Mouse (Mus musculus) spleen, adult 2 months (tissue): ENCODE data around the gene Svopl. TPM values are rescaled to one million over a fixed set of nuclear protein-coding genes. Genes with fewer than 3 reads are reported as not detected.

ENCODE experiments used
- DNase-seq, 2 experiments: peaks; one replicate each; pipeline versions ENCODE4 v3.0.0 to v3.0.0-alpha.2; 2012 to 2021; ENCODE audit warnings: low spot score in 2 of 2, low read depth in 1 of 2
- H3K27ac ChIP-seq: fragments of 200-500 bp; 2 replicates; pipeline ENCODE4 v1.5.1; 2012; ENCODE audit warnings: low read length, inconsistent platforms; ENCODE audit not compliant: insufficient read depth
- H3K27me3 ChIP-seq: fragments of 200-500 bp; 2 replicates; pipeline ENCODE4 v1.6.1; 2012; ENCODE audit warnings: mild to moderate bottlenecking, moderate library complexity, low read length, inconsistent platforms; ENCODE audit not compliant: control insufficient read depth, insufficient read depth
- H3K36me3 ChIP-seq: fragments of 200-500 bp; 2 replicates; pipeline ENCODE4 v1.6.1; 2012; ENCODE audit warnings: mild to moderate bottlenecking, low read length, inconsistent platforms; ENCODE audit not compliant: control insufficient read depth, insufficient read depth
- H3K4me1 ChIP-seq: fragments of 200-500 bp; 2 replicates; pipeline ENCODE4 v1.6.1; 2011; ENCODE audit warnings: inconsistent platforms; ENCODE audit not compliant: control insufficient read depth, insufficient read depth, insufficient read length
- H3K4me3 ChIP-seq: fragments of 200-500 bp; 2 replicates; pipeline ENCODE4 v1.5.1; 2011; ENCODE audit warnings: mild to moderate bottlenecking, inconsistent platforms; ENCODE audit not compliant: insufficient read depth, insufficient read length; ENCODE audit errors: extremely low read depth
- CTCF ChIP-seq: fragments of 200-500 bp; IDR thresholded peaks from 2 replicates; pipeline ENCODE4 v1.5.1; 2011; ENCODE audit warnings: mild to moderate bottlenecking, inconsistent platforms; ENCODE audit not compliant: insufficient read depth, insufficient read length, insufficient replicate concordance; ENCODE audit errors: extremely low read depth
- POLR2A ChIP-seq: fragments of 200-500 bp; IDR thresholded peaks from 2 replicates; pipeline ENCODE4 v1.6.1; 2011; ENCODE audit warnings: low read depth, low read length, inconsistent platforms
- WGBS: fragments of 180-500 bp; shearing (Covaris S2); methylation state at CpG from one replicate; pipeline ENCODE4 v1.1.7; 2018; 5-methylcytosine and 5-hydroxymethylcytosine counted together
- polyA plus RNA-seq: library from polyadenylated mRNA; depleted of rRNA; stranded (reverse); fragments of >200 nt; gene quantifications from 2 replicates; pipeline ENCODE4 v1.2.3, GENCODE M21; 2012

Gene Svopl
- polyA plus RNA-seq, 1 experiment = 0.06 TPM

- no peaks in the 10 kb centered on the region for H3K27me3 ChIP-seq
- no peaks in the 10 kb centered on the region for H3K36me3 ChIP-seq
- no peak overlapping the region for H3K4me3 ChIP-seq
- H3K4me1 ChIP-seq = no peaks in the 10 kb centered on the region
- no peak for TF ChIP-seq POLR2A
- peak; percentile 6; the same call in 1 of the 2 replicates for TF ChIP-seq CTCF
- WGBS = 72% methylated on average over 5 of the region's 5 CpGs
- H3K27ac ChIP-seq = no peak overlapping the region
- no peak for DNase-seq
Observed at GRCm38 (mm10) chr6:38058805-38059204, 12.0 kb upstream of the Svopl start.

GRCm38 (mm10) chr6:38055471-38056330 lies 8.9 kb upstream of the Svopl start:
- 73% methylated on average over 15 of the region's 15 CpGs for WGBS
- DNase-seq = no peak
- no peaks in the 10 kb centered on the region for H3K27me3 ChIP-seq
- TF ChIP-seq CTCF (no peak), POLR2A (no peak)
- H3K27ac ChIP-seq = no peak overlapping the region
- no peaks in the 10 kb centered on the region for H3K4me1 ChIP-seq
- no peaks in the 10 kb centered on the region for H3K36me3 ChIP-seq
- H3K4me3 ChIP-seq = no peak overlapping the region

- no peaks in the 10 kb centered on the region for H3K36me3 ChIP-seq
- no peak overlapping the region for H3K4me3 ChIP-seq
- peak in 1 of 2 experiments; percentile 16 for DNase-seq
- H3K27me3 ChIP-seq = no peaks in the 10 kb centered on the region
- no peak overlapping the region for H3K27ac ChIP-seq
- TF ChIP-seq CTCF = no peak
- no peak for TF ChIP-seq POLR2A
- WGBS = 66% methylated on average over 6 of the region's 6 CpGs
- H3K4me1 ChIP-seq = peaks cover 15% of the 10 kb centered on the region; the same call in 1 of the 2 replicates
Observed at GRCm38 (mm10) chr6:38049601-38050000, 2.8 kb upstream of the Svopl start.

GRCm38 (mm10) chr6:38048800-38049561 lies 2.2 kb upstream of the Svopl start:
- H3K27ac ChIP-seq = no peak overlapping the region
- DNase-seq = no peak
- H3K27me3 ChIP-seq = no peaks in the 10 kb centered on the region
- 40% methylated on average over 6 of the region's 6 CpGs for WGBS
- no peak overlapping the region for H3K4me3 ChIP-seq
- TF ChIP-seq POLR2A = no peak
- peaks cover 15% of the 10 kb centered on the region; the same call in 1 of the 2 replicates for H3K4me1 ChIP-seq
- no peaks in the 10 kb centered on the region for H3K36me3 ChIP-seq

GRCm38 (mm10) chr6:38048003-38048402 lies 1.2 kb upstream of the Svopl start:
- Histone ChIP-seq H3K4me1 (peaks cover 15% of the 10 kb centered on the region; the same call in 1 of the 2 replicates), H3K27ac (no peak overlapping the region), H3K4me3 (no peak overlapping the region), H3K27me3 (no peaks in the 10 kb centered on the region), H3K36me3 (no peaks in the 10 kb centered on the region)
- 66% methylated on average over 4 of the region's 4 CpGs for WGBS
- TF ChIP-seq CTCF (no peak), POLR2A (no peak)
- DNase-seq = peak in 1 of 2 experiments; percentile 29

- DNase-seq = no peak
- 70% methylated on average over 5 of the region's 5 CpGs for whole genome bisulfite sequencing
- H3K27ac ChIP-seq = no peak overlapping the region
- H3K36me3 ChIP-seq = no peaks in the 10 kb centered on the region
- H3K4me1 ChIP-seq = no peaks in the 10 kb centered on the region
- no peak for TF ChIP-seq POLR2A
- no peaks in the 10 kb centered on the region for H3K27me3 ChIP-seq
- no peak overlapping the region for H3K4me3 ChIP-seq
Observed at GRCm38 (mm10) chr6:38032801-38033566, 13.8 kb downstream of the Svopl start.
